Mouse (Mus musculus) liver, adult (tissue): ENCODE data around the gene Prpf38b.

Experiments used
- GATA4 ChIP-seq: IDR thresholded peaks from 2 replicates; pipeline ENCODE4 v1.6.1; 2014; ENCODE audit warnings: mild to moderate bottlenecking, low read length; ENCODE audit not compliant: insufficient replicate concordance

Gene Prpf38b

GRCm38 (mm10) chr3:108911548-108912413, at the start of gene Prpf38b:
Gene Prpf38b (minus strand): TSS chr3:108911727.
- no peak for TF ChIP-seq GATA4

- no peak for TF ChIP-seq GATA4
These were observed 49.7 kb upstream of the Prpf38b start for GRCm38 (mm10) chr3:108961226-108961625.

- TF ChIP-seq GATA4, result no peak
These were observed 48.3 kb upstream of the Prpf38b start for GRCm38 (mm10) chr3:108959680-108960295.

GRCm38 (mm10) chr3:108957976-108958375, 46.4 kb upstream of the Prpf38b start:
- TF ChIP-seq GATA4, result no peak

- TF ChIP-seq GATA4, result no peak
These were observed 29.5 kb upstream of the Prpf38b start for GRCm38 (mm10) chr3:108940996-108941395.

- TF ChIP-seq GATA4, result no peak
These were observed 28.6 kb upstream of the Prpf38b start, which contains the start of gene Gm9857 for GRCm38 (mm10) chr3:108940001-108940633. Gene Gm9857 (minus strand): TSS chr3:108940445.

- no peak for TF ChIP-seq GATA4
These were observed 28.0 kb upstream of the Prpf38b start, which contains the start of gene Henmt1 for GRCm38 (mm10) chr3:108939573-108939972. Gene Henmt1 (plus strand): TSS chr3:108939873.

- no peak for TF ChIP-seq GATA4
These were observed 27.2 kb upstream of the Prpf38b start for GRCm38 (mm10) chr3:108938691-108939090.

- no peak for TF ChIP-seq GATA4
These were observed 22.0 kb upstream of the Prpf38b start for GRCm38 (mm10) chr3:108933557-108933956.

- TF ChIP-seq GATA4, result no peak
These were observed 14.8 kb upstream of the Prpf38b start for GRCm38 (mm10) chr3:108926308-108926707.

- TF ChIP-seq GATA4, result no peak
These were observed 14.2 kb upstream of the Prpf38b start for GRCm38 (mm10) chr3:108925677-108926076.

- no peak for TF ChIP-seq GATA4
These were observed 10.3 kb upstream of the Prpf38b start for GRCm38 (mm10) chr3:108921822-108922221.

GRCm38 (mm10) chr3:108920442-108921070, 9.0 kb upstream of the Prpf38b start:
- no peak for TF ChIP-seq GATA4

- no peak for TF ChIP-seq GATA4
These were observed 7.3 kb upstream of the Prpf38b start for GRCm38 (mm10) chr3:108918852-108919251.

- TF ChIP-seq GATA4, result no peak
These were observed 6.5 kb upstream of the Prpf38b start for GRCm38 (mm10) chr3:108917986-108918385.
